Mouse (Mus musculus) heart, adult 11 months (tissue): ENCODE results near the gene Xrra1.

Experiments
- DNase-seq: peaks from one replicate; pipeline ENCODE4 v3.0.0; 2022

Xrra1 gene

DNA sequence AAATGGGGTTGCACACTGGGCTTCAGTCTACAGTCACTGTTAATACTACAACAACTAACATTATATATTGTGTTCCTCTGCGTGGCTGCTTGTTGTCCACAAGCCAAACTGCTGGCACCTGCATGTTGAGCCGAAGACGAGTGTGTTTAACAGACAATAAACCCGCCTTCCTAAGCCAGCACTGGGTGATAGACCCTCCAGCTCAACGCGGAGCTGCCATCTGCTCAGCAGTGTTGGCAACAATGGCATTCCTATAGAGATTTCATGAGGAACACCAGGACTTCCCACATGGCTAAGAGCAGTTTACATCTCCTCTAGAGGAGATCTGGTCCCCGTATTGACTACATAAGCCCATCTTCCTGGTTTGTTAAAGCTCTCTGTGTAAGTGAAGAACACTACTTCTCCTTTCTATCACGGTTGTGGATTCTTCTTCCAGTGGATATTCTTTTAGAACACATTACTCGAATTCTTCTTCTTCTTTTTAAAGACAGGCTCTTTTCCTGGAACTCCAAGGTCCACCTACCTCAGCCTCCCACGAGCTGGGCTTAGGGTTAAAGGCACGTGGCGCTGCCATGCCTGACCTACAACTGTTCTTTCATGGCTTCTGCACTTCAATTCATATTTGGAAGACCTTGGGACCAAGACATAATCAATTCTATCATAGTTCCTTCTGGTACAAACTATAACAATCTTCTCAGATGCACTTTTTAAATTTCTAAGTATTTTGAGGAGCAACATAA is 98.5 kb downstream of the Xrra1 start:
- peak; percentile 87 for DNase-seq

GRCm38 (mm10) chr7:99960571-99960970 is 101.7 kb downstream of the Xrra1 start:
- DNase-seq = peak; percentile 83

DNA sequence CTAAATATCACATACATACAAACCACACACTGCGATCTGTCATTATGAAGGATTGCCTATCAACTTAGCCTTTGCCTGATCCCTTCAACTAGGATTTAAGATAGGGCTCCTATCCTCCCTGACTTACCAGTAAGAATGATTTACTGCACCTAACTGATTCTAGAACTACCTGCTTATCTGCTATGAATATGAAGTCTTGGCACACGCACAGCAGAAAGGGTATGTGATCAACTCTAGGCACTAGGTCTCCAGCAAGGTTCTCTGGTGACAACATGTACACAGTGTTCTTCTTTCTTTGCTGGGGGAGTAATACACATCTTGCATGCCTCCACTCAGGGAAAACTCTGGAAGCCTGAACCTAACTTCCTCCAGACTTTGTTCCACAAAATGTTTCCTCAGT is 102.6 kb downstream of the Xrra1 start:
- DNase-seq = peak; percentile 83

DNA sequence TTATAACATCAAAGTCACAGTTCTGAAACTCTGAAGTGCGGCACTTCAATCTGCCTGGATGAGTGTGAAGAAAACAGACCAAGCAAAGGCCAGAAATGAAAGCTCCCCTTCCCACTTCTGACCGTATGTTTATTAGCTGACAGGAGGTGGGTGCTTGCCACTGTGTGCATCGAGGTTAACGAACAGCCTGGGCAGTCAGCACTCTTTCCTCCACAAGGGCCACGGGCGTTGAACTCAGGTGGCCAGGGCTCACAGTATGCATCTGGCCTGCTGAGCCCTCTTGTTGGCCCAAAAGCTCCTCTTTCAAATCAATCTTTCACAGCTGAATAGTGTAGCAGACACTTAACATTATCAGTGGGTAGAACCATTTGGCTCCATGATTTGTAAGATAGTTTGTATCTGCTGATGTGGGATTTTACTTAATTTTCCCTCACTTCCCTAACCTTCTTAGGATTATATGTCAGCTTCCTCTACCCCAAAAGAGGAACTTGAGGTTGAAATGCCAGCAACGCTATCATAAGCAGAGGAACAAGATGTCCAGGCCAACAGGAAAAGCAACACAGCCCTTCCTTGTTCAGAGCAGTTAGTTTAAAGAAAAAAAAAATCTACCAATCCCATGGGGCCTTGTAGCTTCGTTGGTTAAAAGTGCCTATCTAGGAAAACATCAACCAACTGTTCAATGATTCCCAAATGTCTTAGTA is 103.8 kb downstream of the Xrra1 start:
- peak; percentile 98 for DNase-seq

DNA sequence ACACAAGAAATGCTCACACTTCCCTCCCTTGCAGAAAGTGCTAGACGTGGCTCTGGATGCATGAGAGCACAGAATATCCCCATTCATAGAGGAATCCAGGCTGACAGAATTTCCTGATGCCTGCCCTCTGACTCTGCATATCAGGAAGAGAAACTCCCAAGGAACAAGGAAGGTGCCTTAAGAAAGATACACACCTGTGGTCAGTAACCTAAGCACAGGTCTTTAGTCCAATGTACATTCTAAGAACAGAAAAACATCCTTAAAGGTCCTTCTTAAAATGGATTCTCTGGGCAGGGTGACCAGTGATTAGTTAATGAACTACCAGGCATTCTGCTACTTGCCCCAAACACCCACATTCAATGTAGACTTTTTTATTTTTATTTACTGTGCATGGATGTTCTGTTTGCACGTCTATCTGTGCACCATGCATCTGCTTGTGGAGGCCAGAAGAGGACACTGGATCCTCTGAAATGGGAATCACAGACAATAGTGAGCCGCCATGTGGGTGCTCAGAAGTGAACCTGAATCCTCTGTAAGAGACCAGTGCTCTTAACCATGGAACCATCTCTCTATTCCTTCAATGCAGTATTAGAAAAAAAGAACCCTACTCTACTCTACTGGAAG is 104.4 kb downstream of the Xrra1 start:
- DNase-seq = peak; percentile 80

DNA sequence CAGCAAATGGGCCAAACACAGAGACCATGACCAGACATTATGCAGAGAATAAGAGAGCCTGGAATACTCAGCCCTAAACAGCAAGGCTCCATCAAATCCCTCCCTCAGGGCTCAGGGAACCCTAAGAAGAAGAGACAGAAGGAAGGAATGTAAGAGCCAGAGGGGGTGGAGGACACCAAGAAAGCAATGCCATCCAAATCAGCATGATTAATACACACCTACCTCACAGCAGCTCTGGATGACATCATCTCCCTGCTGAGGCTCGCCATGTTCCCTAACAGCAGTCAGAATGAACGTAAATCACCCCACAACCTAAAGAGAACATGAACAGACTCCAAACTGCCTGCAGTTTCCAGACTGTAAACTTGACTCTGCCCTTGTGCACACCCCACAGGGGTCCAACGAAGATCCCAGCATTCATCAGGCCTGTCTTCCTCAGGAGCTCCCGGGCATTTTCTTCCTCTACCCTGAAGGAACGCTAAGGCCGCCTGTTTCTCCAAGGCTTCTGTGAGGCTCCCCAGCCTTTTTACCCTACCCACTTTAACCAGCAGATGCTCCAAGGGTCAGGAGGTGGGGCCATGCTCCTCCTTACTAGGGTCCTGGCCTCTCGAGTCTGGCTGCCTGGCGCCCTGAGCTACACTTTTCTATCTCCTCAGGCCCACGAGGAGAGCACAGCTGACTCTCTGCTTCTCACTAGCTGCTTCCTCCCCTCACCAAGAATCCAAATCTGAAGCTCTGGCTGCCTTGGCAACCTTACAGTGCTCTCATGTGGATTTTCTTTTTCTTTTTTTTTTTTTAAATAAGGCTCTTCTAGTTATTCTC is 106.3 kb downstream of the Xrra1 start:
- DNase-seq = peak; percentile 96

GRCm38 (mm10) chr7:99966011-99966721 is 107.2 kb downstream of the Xrra1 start:
- peak; percentile 90 for DNase-seq
